Mouse (Mus musculus): ENCODE results near the gene Klri2. TPM values are rescaled to one million over a fixed set of nuclear protein-coding genes. Genes with fewer than 3 reads are reported as not detected.
A peak's percentile ranks its signal among the peaks of the same experiment; 100 is the strongest.
"Not testable (repeated sequence)": the region's sequence is repeated elsewhere in the genome, so short reads cannot be mapped to it uniquely, and the experiment has no call there.

Gene Klri2
- polyA plus RNA-seq (2014; fragmentation: Nextera tagmentation; extraction: Ambion mirVana) = not detected in 2 replicates

DNA sequence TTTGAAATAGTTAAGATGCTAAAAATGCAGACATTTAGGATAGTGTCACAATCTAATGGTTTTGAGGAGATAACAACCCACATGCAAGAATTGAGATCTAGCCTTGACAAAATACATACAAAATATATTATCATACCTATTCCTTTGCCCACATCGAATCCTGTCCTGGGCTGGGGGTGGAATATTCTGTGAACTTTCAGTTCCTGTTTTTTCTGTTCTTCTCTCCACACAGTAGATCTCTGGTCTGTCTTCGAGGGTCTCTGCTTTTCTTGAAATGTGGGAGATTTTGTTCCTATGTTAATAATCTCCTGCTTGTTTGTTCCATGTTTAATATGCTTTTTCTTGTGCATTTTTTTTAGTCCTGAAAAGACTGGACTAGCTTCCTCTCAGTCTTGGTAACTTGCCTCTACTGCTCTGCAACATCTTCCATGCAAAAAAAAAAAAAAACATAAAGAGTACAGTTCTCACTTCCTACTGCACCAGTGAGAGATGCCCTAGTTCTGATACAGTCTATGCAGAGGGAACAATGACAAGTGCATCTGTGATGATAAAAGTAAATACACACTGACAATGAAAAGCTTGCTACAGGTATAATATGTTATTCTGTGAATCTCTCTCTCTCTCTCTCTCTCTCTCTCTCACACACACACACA, at the start of gene Klri2:
Gene Klri2 (minus strand): TSS at position 416 of the 653 bp plus-strand sequence.
- WGBS = 78% methylated on average over 2 of the region's 2 CpGs
- Histone ChIP-seq H3K4me1 (ENCODE audit: control insufficient read depth, insufficient read depth, low read length) (no peaks in the 10 kb centered on the region), H3K36me3 (ENCODE audit: control insufficient read depth, insufficient read depth, low read length) (no peaks in the 10 kb centered on the region), H3K9me3 (ENCODE audit: control insufficient read depth, low read length) (no peaks in the 10 kb centered on the region), H3K27me3 (ENCODE audit: control insufficient read depth, insufficient read depth, low read length) (no peaks in the 10 kb centered on the region), H3K4me3 (ENCODE audit: low read length) (no peak within 1 kb of the TSS), H3K9ac (ENCODE audit: low read depth, low read length) (no peak within 1 kb of the TSS), H3K4me2 (replicated peaks; ENCODE audit: low read depth, low read length) (no peak within 1 kb of the TSS), H3K27ac (ENCODE audit: low read depth, low read length) (no peak within 1 kb of the TSS)
- ATAC-seq (ENCODE audit: low FRiP score, low TSS enrichment) = no peak

DNA sequence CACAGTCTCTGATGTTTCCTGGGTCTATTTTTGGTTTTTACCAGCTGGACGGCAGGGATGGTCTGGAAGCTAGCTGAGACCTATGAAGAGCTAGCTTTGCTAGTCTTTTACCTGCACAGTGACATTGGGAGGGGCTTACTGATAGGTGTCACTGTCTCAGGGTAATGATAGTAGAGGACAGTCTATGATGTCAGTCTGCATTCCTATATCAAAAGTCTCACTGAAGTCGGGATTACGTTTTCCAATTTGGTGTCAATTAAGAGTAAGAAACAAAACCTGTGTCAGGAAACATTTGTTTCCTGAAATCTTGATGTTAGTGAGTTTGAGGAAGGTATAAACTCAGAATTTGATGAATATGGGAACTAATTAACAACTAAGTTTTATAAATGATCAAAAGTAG, 43.9 kb upstream of the Klri2 start, which contains the start of gene Gm156:
Gene Gm156 (minus strand): TSS at position 101 of the 400 bp plus-strand sequence.
- not testable (repeated sequence) for H3K4me1 ChIP-seq (ENCODE audit: control insufficient read depth, insufficient read depth, low read length); H3K9me3 ChIP-seq (ENCODE audit: control insufficient read depth, low read length); ATAC-seq (ENCODE audit: low FRiP score, low TSS enrichment); H3K27me3 ChIP-seq (ENCODE audit: control insufficient read depth, insufficient read depth, low read length); H3K27ac ChIP-seq (ENCODE audit: low read depth, low read length); H3K36me3 ChIP-seq (ENCODE audit: control insufficient read depth, insufficient read depth, low read length); H3K4me2 ChIP-seq (replicated peaks; ENCODE audit: low read depth, low read length); H3K9ac ChIP-seq (ENCODE audit: low read depth, low read length); H3K4me3 ChIP-seq (ENCODE audit: low read length)
- 94% methylated on average over 3 of the region's 3 CpGs for WGBS

DNA sequence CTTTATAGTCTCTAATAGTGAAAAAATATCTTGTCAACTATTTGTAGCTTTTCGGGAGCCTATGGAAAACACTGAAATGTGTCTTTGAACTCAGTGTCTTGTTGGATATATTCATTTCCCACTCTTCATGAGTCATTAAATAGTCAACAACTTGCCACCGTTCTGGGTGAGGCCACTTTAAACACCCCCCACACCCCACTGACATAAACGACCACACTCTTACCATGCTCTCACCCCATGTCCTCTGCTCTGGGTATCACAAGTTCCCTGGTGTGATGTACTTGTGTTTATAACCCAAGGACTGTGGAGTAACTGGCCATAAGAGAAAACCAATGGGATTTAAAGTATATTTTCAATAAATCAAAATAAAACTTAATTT, 7.4 kb upstream of the Klri2 start:
- no peaks in the 10 kb centered on the region for H3K4me1 ChIP-seq (ENCODE audit: control insufficient read depth, insufficient read depth, low read length)
- H3K27me3 ChIP-seq (ENCODE audit: control insufficient read depth, insufficient read depth, low read length) = no peaks in the 10 kb centered on the region
- no peak overlapping the region for H3K27ac ChIP-seq (ENCODE audit: low read depth, low read length)
- H3K9ac ChIP-seq (ENCODE audit: low read depth, low read length) = no peak overlapping the region
- H3K4me3 ChIP-seq (ENCODE audit: low read length) = no peak overlapping the region
- no peak for ATAC-seq (ENCODE audit: low FRiP score, low TSS enrichment)
- H3K36me3 ChIP-seq (ENCODE audit: control insufficient read depth, insufficient read depth, low read length) = no peaks in the 10 kb centered on the region
- H3K9me3 ChIP-seq (ENCODE audit: control insufficient read depth, low read length) = no peaks in the 10 kb centered on the region
- H3K4me2 ChIP-seq (replicated peaks; ENCODE audit: low read depth, low read length) = no peak overlapping the region
- whole genome bisulfite sequencing = 68% methylated on average over 3 of the region's 3 CpGs

DNA sequence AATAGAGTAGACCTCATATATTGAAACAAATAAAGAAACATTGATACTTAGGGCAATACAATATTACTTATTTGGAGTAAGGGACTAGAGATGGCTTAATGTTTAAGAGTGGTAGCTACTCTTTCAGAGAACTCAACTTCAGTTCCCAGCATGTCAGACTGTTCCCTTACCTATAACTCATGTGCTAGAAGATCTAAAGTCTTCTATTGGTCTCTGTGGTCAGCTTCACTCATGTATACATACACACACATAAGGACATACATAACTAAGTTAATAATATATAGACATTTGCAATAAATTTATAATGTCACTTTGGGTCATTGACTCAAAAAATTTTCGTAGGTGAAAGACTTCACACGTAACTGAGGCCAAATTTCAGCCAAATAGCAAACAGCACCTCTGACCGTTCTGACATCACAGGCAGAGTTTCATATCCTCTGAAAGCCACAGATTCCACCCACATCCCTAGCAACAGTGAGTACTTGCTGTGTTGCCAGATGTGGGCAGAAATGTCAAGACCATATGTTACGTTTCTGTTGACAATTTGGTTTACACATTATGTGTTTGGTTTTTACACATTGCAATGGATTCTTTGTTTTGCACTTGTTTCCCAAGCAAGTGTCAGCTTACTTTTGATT, 6.9 kb upstream of the Klri2 start:
- Histone ChIP-seq H3K4me1 (ENCODE audit: control insufficient read depth, insufficient read depth, low read length) (no peaks in the 10 kb centered on the region), H3K36me3 (ENCODE audit: control insufficient read depth, insufficient read depth, low read length) (no peaks in the 10 kb centered on the region), H3K27ac (ENCODE audit: low read depth, low read length) (no peak overlapping the region), H3K9ac (ENCODE audit: low read depth, low read length) (no peak overlapping the region), H3K27me3 (ENCODE audit: control insufficient read depth, insufficient read depth, low read length) (no peaks in the 10 kb centered on the region), H3K9me3 (ENCODE audit: control insufficient read depth, low read length) (no peaks in the 10 kb centered on the region), H3K4me2 (replicated peaks; ENCODE audit: low read depth, low read length) (no peak overlapping the region), H3K4me3 (ENCODE audit: low read length) (no peak overlapping the region)
- WGBS = 85% methylated on average over 4 of the region's 4 CpGs
- no peak for ATAC-seq (ENCODE audit: low FRiP score, low TSS enrichment)

DNA sequence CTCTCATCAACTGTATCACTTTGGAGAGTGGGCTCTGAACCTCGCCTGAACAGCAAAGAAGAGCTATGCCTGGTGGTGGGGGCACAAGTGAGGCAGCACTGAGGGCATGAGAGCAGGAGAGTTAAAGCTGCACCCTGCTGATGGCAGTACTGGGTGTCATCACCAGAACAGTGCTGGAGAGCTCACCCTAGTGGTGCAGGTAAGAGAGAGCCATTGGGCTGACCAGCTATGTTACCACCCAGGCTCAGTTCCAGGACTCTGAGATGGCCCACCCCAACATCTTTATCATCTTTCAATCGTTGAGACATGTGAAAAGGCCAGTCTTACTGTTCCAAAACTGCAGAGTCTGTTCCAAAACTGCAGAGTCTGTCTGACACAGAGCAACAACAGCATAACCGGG, 5.9 kb upstream of the Klri2 start:
- Histone ChIP-seq H3K4me1 (ENCODE audit: control insufficient read depth, insufficient read depth, low read length) (no peaks in the 10 kb centered on the region), H3K27me3 (ENCODE audit: control insufficient read depth, insufficient read depth, low read length) (no peaks in the 10 kb centered on the region), H3K36me3 (ENCODE audit: control insufficient read depth, insufficient read depth, low read length) (no peaks in the 10 kb centered on the region), H3K27ac (ENCODE audit: low read depth, low read length) (no peak overlapping the region), H3K9ac (ENCODE audit: low read depth, low read length) (no peak overlapping the region), H3K4me3 (ENCODE audit: low read length) (no peak overlapping the region), H3K4me2 (replicated peaks; ENCODE audit: low read depth, low read length) (no peak overlapping the region), H3K9me3 (ENCODE audit: control insufficient read depth, low read length) (no peaks in the 10 kb centered on the region)
- no peak for ATAC-seq (ENCODE audit: low FRiP score, low TSS enrichment)
- WGBS = 59% methylated on average over 3 of the region's 3 CpGs

DNA sequence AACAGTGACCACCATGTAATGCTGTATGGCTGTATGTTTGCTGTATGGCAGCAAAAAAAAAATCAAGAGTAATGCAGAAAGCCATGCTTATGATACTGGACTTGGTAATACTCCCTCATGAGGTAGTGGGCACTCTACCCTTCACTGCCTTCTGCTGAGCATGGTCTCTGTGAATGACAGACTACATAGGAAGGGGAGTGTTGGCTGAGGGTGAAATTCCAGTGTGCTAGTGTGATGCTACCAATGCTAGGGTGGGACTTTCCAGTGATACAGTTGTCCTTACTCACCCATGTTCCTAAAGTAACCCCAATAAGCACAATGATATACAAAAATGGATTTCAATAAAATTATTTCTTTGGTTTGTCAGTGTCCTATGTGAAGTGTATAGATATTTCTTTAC, 3.9 kb downstream of the Klri2 start:
- Histone ChIP-seq H3K4me2 (replicated peaks; ENCODE audit: low read depth, low read length) (no peak overlapping the region), H3K9ac (ENCODE audit: low read depth, low read length) (no peak overlapping the region), H3K27me3 (ENCODE audit: control insufficient read depth, insufficient read depth, low read length) (no peaks in the 10 kb centered on the region), H3K9me3 (ENCODE audit: control insufficient read depth, low read length) (no peaks in the 10 kb centered on the region), H3K4me3 (ENCODE audit: low read length) (no peak overlapping the region), H3K27ac (ENCODE audit: low read depth, low read length) (no peak overlapping the region), H3K4me1 (ENCODE audit: control insufficient read depth, insufficient read depth, low read length) (no peaks in the 10 kb centered on the region), H3K36me3 (ENCODE audit: control insufficient read depth, insufficient read depth, low read length) (no peaks in the 10 kb centered on the region)
- no peak for ATAC-seq (ENCODE audit: low FRiP score, low TSS enrichment)

DNA sequence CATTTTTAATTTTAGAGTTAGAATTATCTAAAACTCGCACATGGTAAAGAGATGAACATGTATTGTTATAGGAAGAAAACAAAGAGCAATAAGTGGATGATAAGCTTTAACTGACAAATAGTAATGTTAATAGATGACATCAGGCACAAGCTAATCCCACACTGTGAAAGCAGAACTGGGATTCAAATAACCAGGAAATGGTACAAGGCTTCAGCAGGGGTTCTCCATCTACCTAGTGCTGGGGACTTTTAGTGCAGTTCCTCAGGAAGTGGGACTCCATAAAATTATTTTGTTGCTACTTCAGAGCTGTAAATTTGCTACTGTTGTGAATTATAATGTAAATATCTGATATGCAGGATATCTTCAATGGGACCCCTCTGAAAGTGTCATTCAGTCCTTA, 13.0 kb downstream of the Klri2 start:
- no peaks in the 10 kb centered on the region for H3K4me1 ChIP-seq (ENCODE audit: control insufficient read depth, insufficient read depth, low read length)
- H3K27me3 ChIP-seq (ENCODE audit: control insufficient read depth, insufficient read depth, low read length) = no peaks in the 10 kb centered on the region
- WGBS = 94% methylated on average over 1 of the region's 1 CpGs
- H3K4me2 ChIP-seq (replicated peaks; ENCODE audit: low read depth, low read length) = no peak overlapping the region
- no peak for ATAC-seq (ENCODE audit: low FRiP score, low TSS enrichment)
- no peaks in the 10 kb centered on the region for H3K9me3 ChIP-seq (ENCODE audit: control insufficient read depth, low read length)
- H3K27ac ChIP-seq (ENCODE audit: low read depth, low read length) = no peak overlapping the region
- no peaks in the 10 kb centered on the region for H3K36me3 ChIP-seq (ENCODE audit: control insufficient read depth, insufficient read depth, low read length)
- no peak overlapping the region for H3K9ac ChIP-seq (ENCODE audit: low read depth, low read length)
- H3K4me3 ChIP-seq (ENCODE audit: low read length) = no peak overlapping the region

DNA sequence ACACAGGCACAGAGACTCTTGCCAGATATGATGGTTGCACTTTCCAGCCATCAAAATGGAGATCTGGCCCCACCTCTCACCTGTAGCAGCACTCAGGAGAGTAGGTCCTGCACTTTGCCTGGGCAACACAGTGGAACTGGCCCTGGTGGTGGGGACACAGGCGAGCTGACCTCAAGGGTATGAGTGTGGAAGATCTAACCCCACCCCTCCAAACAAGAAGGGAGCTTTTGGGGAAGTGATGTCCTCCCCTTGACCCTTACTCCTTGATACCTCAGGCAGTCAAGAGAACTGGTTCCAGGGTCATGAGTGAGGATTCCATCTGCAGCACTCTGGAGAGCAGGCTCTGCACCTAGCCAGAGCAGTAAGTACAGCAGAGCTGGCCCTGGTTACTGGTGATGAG, 18.9 kb downstream of the Klri2 start:
- 76% methylated on average over 1 of the region's 1 CpGs for WGBS
- H3K4me2 ChIP-seq (replicated peaks; ENCODE audit: low read depth, low read length) = no peak overlapping the region
- no peaks in the 10 kb centered on the region for H3K36me3 ChIP-seq (ENCODE audit: control insufficient read depth, insufficient read depth, low read length)
- ATAC-seq (ENCODE audit: low FRiP score, low TSS enrichment) = no peak
- no peak overlapping the region for H3K27ac ChIP-seq (ENCODE audit: low read depth, low read length)
- no peak overlapping the region for H3K4me3 ChIP-seq (ENCODE audit: low read length)
- H3K4me1 ChIP-seq (ENCODE audit: control insufficient read depth, insufficient read depth, low read length) = no peaks in the 10 kb centered on the region
- no peak overlapping the region for H3K9ac ChIP-seq (ENCODE audit: low read depth, low read length)
- no peaks in the 10 kb centered on the region for H3K27me3 ChIP-seq (ENCODE audit: control insufficient read depth, insufficient read depth, low read length)
- no peaks in the 10 kb centered on the region for H3K9me3 ChIP-seq (ENCODE audit: control insufficient read depth, low read length)

DNA sequence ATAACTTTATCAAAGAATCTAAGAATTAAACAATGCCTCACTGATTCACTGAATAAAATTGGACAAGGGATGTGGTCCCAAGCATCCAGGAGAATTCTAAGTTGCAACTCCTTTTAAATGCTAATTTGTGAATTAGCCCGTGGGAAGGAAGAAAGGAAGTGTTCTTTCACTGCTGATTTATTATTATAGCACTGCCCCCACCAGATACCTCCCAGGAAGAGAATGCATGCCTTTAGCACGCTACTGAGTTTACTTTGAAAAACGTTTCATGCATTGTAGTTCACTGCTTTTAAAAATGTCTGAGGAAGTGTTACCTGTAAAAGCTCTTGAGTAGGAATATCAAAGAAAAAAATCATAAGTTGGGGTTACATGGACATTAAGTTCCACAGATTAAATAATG, 19.8 kb downstream of the Klri2 start:
- Histone ChIP-seq H3K27ac (ENCODE audit: low read depth, low read length) (no peak overlapping the region), H3K27me3 (ENCODE audit: control insufficient read depth, insufficient read depth, low read length) (no peaks in the 10 kb centered on the region), H3K36me3 (ENCODE audit: control insufficient read depth, insufficient read depth, low read length) (no peaks in the 10 kb centered on the region), H3K9me3 (ENCODE audit: control insufficient read depth, low read length) (no peaks in the 10 kb centered on the region), H3K4me3 (ENCODE audit: low read length) (no peak overlapping the region), H3K4me2 (replicated peaks; ENCODE audit: low read depth, low read length) (no peak overlapping the region), H3K9ac (ENCODE audit: low read depth, low read length) (no peak overlapping the region), H3K4me1 (ENCODE audit: control insufficient read depth, insufficient read depth, low read length) (no peaks in the 10 kb centered on the region)
- under 1% methylated on average over 3 of the region's 3 CpGs for WGBS
- peak; percentile 64; the same call in 1 of the 2 replicates for ATAC-seq (ENCODE audit: low FRiP score, low TSS enrichment)
